Mouse (Mus musculus) liver, embryonic 14.5 days (tissue): ENCODE results near the gene Prtn3. TPM values are rescaled to one million over a fixed set of nuclear protein-coding genes. Genes with fewer than 3 reads are reported as not detected.
A peak's percentile ranks its signal among the peaks of the same experiment; 100 is the strongest.
"Not testable (repeated sequence)": the region's sequence is repeated elsewhere in the genome, so short reads cannot be mapped to it uniquely, and the experiment has no call there.

Experiments used
- ATAC-seq: fragments of 200-750 bp; cut with Nextera tagmentation; 2 replicates; pipeline ENCODE4 v1.8.0; 2017; ENCODE audit warnings: moderate number of reproducible peaks, mild to moderate bottlenecking, moderate library complexity; ENCODE audit not compliant: insufficient read depth
- DNase-seq, 3 experiments: peaks; one replicate each; pipeline ENCODE4 v3.0.0-alpha.2; 2012 to 2013; ENCODE audit warnings: low read depth in 3 of 3, low spot score in 3 of 3
- H3K27ac ChIP-seq: fragments of 300-500 bp; sonication (generic); 2 replicates; pipeline ENCODE4 v1.5.1; 2014; ENCODE audit warnings: moderate library complexity, mild to moderate bottlenecking, control low read depth, inconsistent platforms
- H3K27me3 ChIP-seq: fragments of 300-500 bp; sonication (generic); 2 replicates; pipeline ENCODE4 v1.6.1; 2014; ENCODE audit warnings: mild to moderate bottlenecking, low read length, moderate library complexity; ENCODE audit not compliant: control insufficient read depth, insufficient read depth
- H3K36me3 ChIP-seq: fragments of 300-500 bp; sonication (generic); replicated peaks from 2 replicates; pipeline ENCODE4 v1.6.1; 2014; ENCODE audit warnings: low read depth; ENCODE audit not compliant: control insufficient read depth, insufficient read depth
- H3K4me1 ChIP-seq, 2 experiments: fragments of 200-500 bp in 1 of 2; fragments of 300-500 bp in 1 of 2; sonication (generic) in 1 of 2; replicated peaks; 2 replicates each; pipeline ENCODE4 v1.6.1; 2012 to 2014; ENCODE audit warnings: antibody characterized with exemption in 1 of 2, inconsistent platforms in 1 of 2, low read length in 1 of 2; ENCODE audit not compliant: control insufficient read depth in 2 of 2, insufficient read depth in 2 of 2
- H3K4me2 ChIP-seq: fragments of 300-500 bp; sonication (generic); 2 replicates; pipeline ENCODE4 v1.6.1; 2014; ENCODE audit warnings: low read depth, mild to moderate bottlenecking, control low read depth, moderate library complexity
- H3K4me3 ChIP-seq, 2 experiments: fragments of 200-500 bp in 1 of 2; fragments of 300-500 bp in 1 of 2; sonication (generic) in 1 of 2; 2 replicates each; pipeline ENCODE4 v1.5.1; 2012 to 2014; ENCODE audit warnings: low read depth in 2 of 2, low read length in 2 of 2, mild to moderate bottlenecking in 2 of 2, control low read depth in 1 of 2, inconsistent platforms in 1 of 2, moderate library complexity in 1 of 2; ENCODE audit not compliant: insufficient read depth in 1 of 2
- H3K9ac ChIP-seq: fragments of 300-500 bp; sonication (generic); replicated peaks from 2 replicates; pipeline ENCODE4 v1.6.1; 2014; ENCODE audit warnings: mild to moderate bottlenecking, control low read depth, moderate library complexity
- H3K9me3 ChIP-seq: fragments of 300-500 bp; sonication (generic); 2 replicates; pipeline ENCODE4 v1.6.1; 2016; ENCODE audit warnings: low read length, mixed read lengths; ENCODE audit not compliant: control insufficient read depth
- CTCF ChIP-seq: IDR thresholded peaks from 2 replicates; pipeline ENCODE4 v1.5.1; 2016; ENCODE audit warnings: antibody characterized with exemption, low read depth, control low read depth
- EP300 ChIP-seq: IDR thresholded peaks from 2 replicates; pipeline ENCODE4 v1.6.1; 2016; ENCODE audit warnings: antibody characterized with exemption, low read depth
- WGBS: fragments of 180-500 bp; shearing (Covaris S2); extraction: QIAGEN DNeasy Blood & Tissue Kit; methylation state at CpG from one replicate; pipeline ENCODE4 v1.1.7; 2014; ENCODE audit not compliant: insufficient replicate concordance; 5-methylcytosine and 5-hydroxymethylcytosine counted together
- polyA plus RNA-seq, 2 experiments: library from polyadenylated mRNA; depleted of rRNA in 1 of 2; stranded (reverse) in 1 of 2; unstranded in 1 of 2; fragments of >200 nt; fragmentation: Nextera tagmentation in 1 of 2; extraction: Ambion mirVana in 1 of 2; gene quantifications; 2 replicates each; pipeline versions ENCODE4 v1.2.1 to v1.2.3; 2012 to 2014

Prtn3 gene
- polyA plus RNA-seq, 2 experiments = 132 to 133 TPM

DNA sequence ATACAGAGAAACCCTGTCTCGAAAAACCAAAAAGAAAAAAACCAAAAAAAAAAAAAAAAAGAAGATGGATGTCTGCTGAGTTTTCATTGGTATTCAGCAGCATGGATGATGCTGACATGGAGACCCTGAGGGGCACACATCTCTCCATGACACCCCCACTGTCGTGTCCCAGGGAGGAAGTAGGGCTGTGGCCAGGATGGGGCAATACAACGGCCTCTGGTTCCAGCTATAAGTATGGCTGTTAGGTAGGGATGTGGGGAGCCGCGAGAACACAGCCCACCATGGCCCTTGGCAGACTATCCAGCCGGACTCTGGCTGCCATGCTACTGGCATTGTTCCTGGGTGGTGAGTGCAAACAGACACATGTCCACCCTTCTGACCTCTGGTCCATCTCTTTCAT is 11.8 kb downstream of the Prtn3 start, which contains the start of gene Elane:
Gene Elane (plus strand): TSS at position 194 of the 400 bp plus-strand sequence.
- Histone ChIP-seq H3K4me1 (peaks cover 0 to 11% of the 10 kb centered on the region in 2 experiments; a peak in 2 of 4 replicates), H3K36me3 (no peaks in the 10 kb centered on the region), H3K4me2 (no peak within 1 kb of the TSS), H3K9me3 (no peaks in the 10 kb centered on the region), H3K4me3 (no peak within 1 kb of the TSS), H3K27ac (no peak within 1 kb of the TSS), H3K27me3 (no peaks in the 10 kb centered on the region; the same call in 1 of the 2 replicates), H3K9ac (no peak within 1 kb of the TSS)
- WGBS = 61% methylated on average over 6 of the region's 6 CpGs
- ATAC-seq (no peak), DNase-seq (no peak)
- TF ChIP-seq EP300 = no peak
- no peak for TF ChIP-seq CTCF

- 70% methylated on average over 8 of the region's 8 CpGs for WGBS
- DNase-seq (no peak), ATAC-seq (no peak)
- H3K9ac ChIP-seq = no peak overlapping the region
- H3K4me1 ChIP-seq = peaks cover 0 to 6% of the 10 kb centered on the region in 2 experiments; a peak in 2 of 4 replicates
- H3K36me3 ChIP-seq = no peaks in the 10 kb centered on the region
- no peak overlapping the region for H3K4me3 ChIP-seq
- TF ChIP-seq CTCF (no peak), EP300 (no peak)
- H3K9me3 ChIP-seq = no peaks in the 10 kb centered on the region
- H3K4me2 ChIP-seq = no peak overlapping the region
- no peak overlapping the region for H3K27ac ChIP-seq
- no peaks in the 10 kb centered on the region; the same call in 1 of the 2 replicates for H3K27me3 ChIP-seq
Measured at GRCm38 (mm10) chr10:79886611-79887010, 12.3 kb downstream of the Prtn3 start.

- no peak for ATAC-seq
- Histone ChIP-seq H3K9me3 (no peaks in the 10 kb centered on the region), H3K4me2 (no peak overlapping the region), H3K9ac (no peak overlapping the region), H3K4me3 (no peak overlapping the region), H3K27ac (no peak overlapping the region), H3K36me3 (no peaks in the 10 kb centered on the region), H3K4me1 (no peaks in the 10 kb centered on the region), H3K27me3 (no peaks in the 10 kb centered on the region)
- no peak for TF ChIP-seq CTCF
- TF ChIP-seq EP300 = no peak
- no peak for DNase-seq
- 38% methylated on average over 2 of the region's 2 CpGs for WGBS
Measured at GRCm38 (mm10) chr10:79889386-79889785, 15.1 kb downstream of the Prtn3 start.

- TF ChIP-seq EP300 (no peak), CTCF (no peak)
- no peaks in the 10 kb centered on the region for H3K36me3 ChIP-seq
Measured at GRCm38 (mm10) chr10:79890670-79891069, 16.4 kb downstream of the Prtn3 start, which contains the start of gene Cfd. Cfd (plus strand) TSS chr10:79890853.

GRCm38 (mm10) chr10:79892451-79893118 is 18.3 kb downstream of the Prtn3 start:
- H3K27me3 ChIP-seq, H3K4me3 ChIP-seq, H3K9me3 ChIP-seq, H3K4me1 ChIP-seq, H3K36me3 ChIP-seq, H3K27ac ChIP-seq, H3K9ac ChIP-seq, H3K4me2 ChIP-seq: not testable (repeated sequence)
- ATAC-seq = peak; percentile 31; the same call in 1 of the 2 replicates
- WGBS = 39% methylated on average over 22 of the region's 22 CpGs
- peak; percentile 93 for TF ChIP-seq CTCF
- DNase-seq = peak in 1 of 3 experiments; percentile 57

More at GRCm38 (mm10) chr10:79890670-79891069, 16.4 kb downstream of the Prtn3 start, which contains the start of gene Cfd:
- Histone ChIP-seq H3K27ac (no peak within 1 kb of the TSS), H3K4me1 (no peaks in the 10 kb centered on the region), H3K27me3 (no peaks in the 10 kb centered on the region), H3K4me3 (no peak within 1 kb of the TSS), H3K4me2 (no peak within 1 kb of the TSS), H3K9ac (no peak within 1 kb of the TSS), H3K9me3 (no peaks in the 10 kb centered on the region)
- WGBS = 49% methylated on average over 5 of the region's 5 CpGs
- no peak for DNase-seq
- no peak for ATAC-seq
